Mouse (Mus musculus) embryonic facial prominence, embryonic 11.5 days (tissue): ENCODE measurements around the gene Rufy2. TPM values are rescaled to one million over a fixed set of nuclear protein-coding genes. Genes with fewer than 3 reads are reported as not detected.

ENCODE experiments used
- ATAC-seq: fragments of 200-750 bp; cut with Nextera tagmentation; replicated peaks from 2 replicates; pipeline ENCODE4 v1.8.0; 2017; ENCODE audit warnings: low read depth; ENCODE audit not compliant: insufficient number of reproducible peaks, low FRiP score, low TSS enrichment
- DNase-seq: peaks from one replicate; pipeline ENCODE4 v3.0.0-alpha.2; 2015; ENCODE audit warnings: low spot score
- H3K27ac ChIP-seq: fragments of 300-500 bp; sonication (generic); replicated peaks from 2 replicates; pipeline ENCODE4 v1.5.1; 2014; ENCODE audit warnings: mild to moderate bottlenecking, low read depth, low read length, control low read depth
- H3K27me3 ChIP-seq: fragments of 300-500 bp; sonication (generic); 2 replicates; pipeline ENCODE4 v1.6.1; 2014; ENCODE audit warnings: mild to moderate bottlenecking, low read length, moderate library complexity, mixed read lengths; ENCODE audit not compliant: control insufficient read depth, insufficient read depth
- H3K36me3 ChIP-seq: fragments of 300-500 bp; sonication (generic); replicated peaks from 2 replicates; pipeline ENCODE4 v1.6.1; 2014; ENCODE audit warnings: low read depth, mild to moderate bottlenecking, low read length, moderate library complexity, mixed read lengths; ENCODE audit not compliant: control insufficient read depth, insufficient read depth
- H3K4me1 ChIP-seq: fragments of 300-500 bp; sonication (generic); 2 replicates; pipeline ENCODE4 v1.6.1; 2014; ENCODE audit warnings: low read length, mixed read lengths; ENCODE audit not compliant: control insufficient read depth, insufficient read depth
- H3K4me2 ChIP-seq: fragments of 300-500 bp; sonication (generic); 2 replicates; pipeline ENCODE4 v1.6.1; 2014; ENCODE audit warnings: low read depth, mild to moderate bottlenecking, control low read depth, low read length, moderate library complexity
- H3K4me3 ChIP-seq: fragments of 300-500 bp; sonication (generic); 2 replicates; pipeline ENCODE4 v1.5.1; 2014; ENCODE audit warnings: low read depth, low read length, control low read depth
- H3K9ac ChIP-seq: fragments of 300-500 bp; sonication (generic); replicated peaks from 2 replicates; pipeline ENCODE4 v1.6.1; 2014; ENCODE audit warnings: mild to moderate bottlenecking, control low read depth, low read length
- H3K9me3 ChIP-seq: fragments of 300-500 bp; sonication (generic); replicated peaks from 2 replicates; pipeline ENCODE4 v1.6.1; 2016; ENCODE audit warnings: mild to moderate bottlenecking, low read length, inconsistent platforms, mixed read lengths; ENCODE audit not compliant: control insufficient read depth
- WGBS: fragments of 180-500 bp; shearing (Covaris S2); extraction: QIAGEN DNeasy Blood & Tissue Kit; methylation state at CpG from one replicate; pipeline ENCODE4 v1.1.7; 2014; 5-methylcytosine and 5-hydroxymethylcytosine counted together
- polyA plus RNA-seq: library from polyadenylated mRNA; unstranded; fragments of >200 nt; fragmentation: Nextera tagmentation; extraction: Ambion mirVana; gene quantifications from 2 replicates; pipeline ENCODE4 v1.2.1, GENCODE M21; 2014

Gene Rufy2
- polyA plus RNA-seq, 1 experiment from 2014 or later, result 20.3 TPM

DNA sequence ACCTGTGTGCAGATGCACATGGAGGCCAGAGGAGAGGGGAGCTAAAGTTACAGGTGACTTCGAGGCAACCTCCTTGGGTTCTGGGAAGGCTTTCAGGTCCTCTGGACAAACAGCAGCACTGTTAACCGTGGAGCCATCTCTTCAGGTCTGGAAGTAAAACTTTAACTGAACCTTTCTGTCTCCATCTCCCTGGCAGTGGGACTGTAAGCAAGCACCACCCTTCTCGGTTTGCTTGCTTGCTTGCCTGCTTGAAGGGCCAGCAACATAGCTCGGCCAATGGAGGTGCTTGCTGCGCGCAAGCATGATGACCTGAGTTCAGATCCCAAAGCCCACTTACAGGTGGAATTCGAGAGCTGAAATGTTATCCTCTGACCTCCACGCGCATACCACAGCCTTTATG, 84.5 kb downstream of the Rufy2 start:
- WGBS, result 83% methylated on average over 9 of the region's 9 CpGs
- no peaks in the 10 kb centered on the region for H3K36me3 ChIP-seq

DNA sequence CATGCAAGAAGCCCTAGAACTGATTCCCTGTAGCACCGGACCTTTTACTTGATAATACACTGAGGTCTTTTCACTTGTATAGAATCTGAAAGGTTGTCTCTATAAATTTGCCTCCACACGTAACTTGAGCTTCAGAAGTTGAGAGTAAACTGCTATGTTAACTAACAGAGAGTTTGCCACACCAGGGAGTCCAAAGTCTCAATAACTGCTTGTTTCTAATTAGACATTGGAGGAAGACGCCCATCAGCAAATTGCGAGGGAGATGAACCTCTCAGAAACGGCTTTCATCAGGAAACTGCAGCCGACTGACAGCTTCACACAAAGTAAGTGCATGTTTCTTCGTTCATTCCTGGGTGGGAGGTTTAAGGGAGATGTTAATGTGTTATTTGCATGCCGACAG, 85.5 kb downstream of the Rufy2 start:
- Histone ChIP-seq H3K4me2 (no peak overlapping the region), H3K27me3 (no peaks in the 10 kb centered on the region), H3K9ac (no peak overlapping the region), H3K9me3 (no peaks in the 10 kb centered on the region), H3K4me1 (no peaks in the 10 kb centered on the region), H3K27ac (no peak overlapping the region), H3K36me3 (no peaks in the 10 kb centered on the region), H3K4me3 (no peak overlapping the region)
- ATAC-seq (no peak), DNase-seq (no peak)
- WGBS, result 55% methylated on average over 8 of the region's 8 CpGs

More for the DNA sequence above, 84.5 kb downstream of the Rufy2 start:
- no peaks in the 10 kb centered on the region for H3K27me3 ChIP-seq
- H3K4me3 ChIP-seq, result no peak overlapping the region
- no peaks in the 10 kb centered on the region for H3K9me3 ChIP-seq
- H3K9ac ChIP-seq, result no peak overlapping the region
- H3K4me2 ChIP-seq, result no peak overlapping the region
- H3K4me1 ChIP-seq, result no peaks in the 10 kb centered on the region
- ATAC-seq, result no peak
- DNase-seq, result no peak
- H3K27ac ChIP-seq, result no peak overlapping the region

DNA sequence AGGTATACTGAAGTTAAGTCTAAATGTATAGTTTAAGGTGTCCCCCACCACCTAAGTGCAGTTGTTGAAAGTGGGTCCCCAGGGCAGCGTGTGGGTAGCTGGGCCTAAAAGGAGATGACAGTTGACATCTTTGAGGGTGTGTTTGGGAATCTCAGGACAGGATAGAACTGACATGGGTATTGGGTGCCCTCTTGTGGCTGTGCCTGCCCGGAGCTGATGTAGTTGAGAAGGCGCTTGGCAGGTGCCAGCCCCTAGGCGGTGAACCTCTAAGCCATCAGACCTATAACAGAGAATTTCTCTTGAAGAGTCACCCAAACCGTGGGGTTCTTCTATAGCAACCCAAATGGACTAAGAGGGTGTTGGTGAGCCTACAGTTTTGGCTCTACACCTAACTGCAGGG, 86.0 kb downstream of the Rufy2 start:
- Histone ChIP-seq H3K27me3 (no peaks in the 10 kb centered on the region), H3K27ac (no peak overlapping the region), H3K36me3 (no peaks in the 10 kb centered on the region), H3K4me1 (no peaks in the 10 kb centered on the region), H3K4me2 (no peak overlapping the region), H3K9ac (no peak overlapping the region), H3K9me3 (no peaks in the 10 kb centered on the region), H3K4me3 (no peak overlapping the region)
- peak; percentile 53; the same call in 1 of the 2 replicates for ATAC-seq
- peak; percentile 82 for DNase-seq
- 12% methylated on average over 5 of the region's 5 CpGs for WGBS

Other genes with a start within 250 kb of the Rufy2 start
- gene Ccar1, start 187.9 kb upstream of the Rufy2 start, polyA plus RNA-seq, result 145 and 158 TPM in 2 replicates
- 27.4 and 30.3 TPM in 2 replicates for gene Tet1, start 71.2 kb upstream of the Rufy2 start, polyA plus RNA-seq
- gene Slc25a16, start 59.6 kb upstream of the Rufy2 start, polyA plus RNA-seq, result 9.4 and 10.7 TPM in 2 replicates
- gene Dna2, start 33.2 kb upstream of the Rufy2 start, polyA plus RNA-seq, result 29.1 and 30.8 TPM in 2 replicates
- 113 and 125 TPM in 2 replicates for gene Hnrnph3, start 44.0 kb downstream of the Rufy2 start, polyA plus RNA-seq
- gene Pbld2, start 44.1 kb downstream of the Rufy2 start, polyA plus RNA-seq, result 0.84 and 1.1 TPM in 2 replicates
- 0.74 and 0.98 TPM in 2 replicates for gene Pbld1, start 79.9 kb downstream of the Rufy2 start, polyA plus RNA-seq
- gene Atoh7, start 119.4 kb downstream of the Rufy2 start, polyA plus RNA-seq, result 1.3 and 3.8 TPM in 2 replicates
- gene Mypn, start 223.7 kb downstream of the Rufy2 start, polyA plus RNA-seq, result 0.45 TPM in 1 of 2 replicates, not detected in the other